Mouse (Mus musculus) kidney, embryonic 15.5 days (tissue): Measurements from ENCODE around the gene Aco2. TPM values are rescaled to one million over a fixed set of nuclear protein-coding genes. Genes with fewer than 3 reads are reported as not detected.
A peak's percentile ranks its signal among the peaks of the same experiment; 100 is the strongest.
"Not testable (repeated sequence)": the region's sequence is repeated elsewhere in the genome, so short reads cannot be mapped to it uniquely, and the experiment has no call there.

ENCODE experiments used
- ATAC-seq: fragments of 200-750 bp; cut with Nextera tagmentation; replicated peaks from 2 replicates; pipeline ENCODE4 v1.8.0; 2017; ENCODE audit warnings: moderate TSS enrichment; ENCODE audit not compliant: low FRiP score
- H3K27ac ChIP-seq: fragments of 300-500 bp; sonication (generic); 2 replicates; pipeline ENCODE4 v1.5.1; 2015; ENCODE audit warnings: mild to moderate bottlenecking, inconsistent platforms
- H3K27me3 ChIP-seq: fragments of 300-500 bp; sonication (generic); 2 replicates; pipeline ENCODE4 v1.6.1; 2015; ENCODE audit warnings: inconsistent platforms
- H3K36me3 ChIP-seq: fragments of 300-500 bp; sonication (generic); 2 replicates; pipeline ENCODE4 v1.6.1; 2015; ENCODE audit warnings: inconsistent platforms
- H3K4me1 ChIP-seq: fragments of 300-500 bp; sonication (generic); 2 replicates; pipeline ENCODE4 v1.6.1; 2015; ENCODE audit warnings: inconsistent platforms
- H3K4me2 ChIP-seq: fragments of 300-500 bp; sonication (generic); 2 replicates; pipeline ENCODE4 v1.6.1; 2015; ENCODE audit warnings: moderate library complexity, mild to moderate bottlenecking, inconsistent platforms
- H3K4me3 ChIP-seq: fragments of 300-500 bp; sonication (generic); replicated peaks from 2 replicates; pipeline ENCODE4 v1.5.1; 2015; ENCODE audit warnings: mild to moderate bottlenecking, inconsistent platforms
- H3K9ac ChIP-seq: fragments of 300-500 bp; sonication (generic); 2 replicates; pipeline ENCODE4 v1.6.1; 2015; ENCODE audit warnings: mild to moderate bottlenecking, inconsistent platforms
- H3K9me3 ChIP-seq: fragments of 300-500 bp; sonication (generic); replicated peaks from 2 replicates; pipeline ENCODE4 v1.6.1; 2016; ENCODE audit warnings: inconsistent platforms
- WGBS: fragments of 180-500 bp; shearing (Covaris S2); methylation state at CpG from one replicate; pipeline ENCODE4 v1.1.7; 2015; ENCODE audit warnings: mixed read lengths; 5-methylcytosine and 5-hydroxymethylcytosine counted together
- polyA plus RNA-seq: library from polyadenylated mRNA; unstranded; fragments of >200 nt; fragmentation: Nextera tagmentation; extraction: Ambion mirVana; gene quantifications from 2 replicates; pipeline ENCODE4 v1.2.1, GENCODE M21; 2015

Gene Aco2
- polyA plus RNA-seq, 1 experiment from 2014 or later: 224 TPM

DNA sequence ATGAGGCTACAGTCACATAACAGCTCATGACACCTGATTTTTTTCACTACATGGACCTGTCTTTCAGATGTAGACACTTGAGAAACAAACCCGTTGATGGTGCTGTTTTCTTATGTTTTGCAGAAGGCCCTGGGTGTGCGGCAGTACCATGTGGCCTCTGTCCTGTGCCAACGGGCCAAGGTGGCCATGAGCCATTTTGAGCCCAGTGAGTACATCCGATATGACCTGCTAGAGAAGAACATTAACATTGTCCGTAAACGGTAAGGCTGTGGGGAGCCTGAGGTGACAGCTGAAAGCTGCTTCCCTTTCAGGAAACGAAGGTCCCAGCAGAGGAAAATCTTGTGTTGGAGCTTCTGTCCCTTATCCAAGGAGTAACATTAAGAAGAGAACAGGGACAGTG is 17.1 kb downstream of the Aco2 start:
- WGBS: 93% methylated on average over 7 of the region's 7 CpGs
- ATAC-seq: no peak
- peaks cover 64% of the 10 kb centered on the region for H3K36me3 ChIP-seq
- no peak overlapping the region for H3K4me2 ChIP-seq
- no peak overlapping the region for H3K4me3 ChIP-seq
- no peak overlapping the region for H3K9ac ChIP-seq
- H3K27ac ChIP-seq: no peak overlapping the region
- no peaks in the 10 kb centered on the region for H3K9me3 ChIP-seq
- no peaks in the 10 kb centered on the region for H3K27me3 ChIP-seq
- H3K4me1 ChIP-seq: peaks cover 17% of the 10 kb centered on the region

DNA sequence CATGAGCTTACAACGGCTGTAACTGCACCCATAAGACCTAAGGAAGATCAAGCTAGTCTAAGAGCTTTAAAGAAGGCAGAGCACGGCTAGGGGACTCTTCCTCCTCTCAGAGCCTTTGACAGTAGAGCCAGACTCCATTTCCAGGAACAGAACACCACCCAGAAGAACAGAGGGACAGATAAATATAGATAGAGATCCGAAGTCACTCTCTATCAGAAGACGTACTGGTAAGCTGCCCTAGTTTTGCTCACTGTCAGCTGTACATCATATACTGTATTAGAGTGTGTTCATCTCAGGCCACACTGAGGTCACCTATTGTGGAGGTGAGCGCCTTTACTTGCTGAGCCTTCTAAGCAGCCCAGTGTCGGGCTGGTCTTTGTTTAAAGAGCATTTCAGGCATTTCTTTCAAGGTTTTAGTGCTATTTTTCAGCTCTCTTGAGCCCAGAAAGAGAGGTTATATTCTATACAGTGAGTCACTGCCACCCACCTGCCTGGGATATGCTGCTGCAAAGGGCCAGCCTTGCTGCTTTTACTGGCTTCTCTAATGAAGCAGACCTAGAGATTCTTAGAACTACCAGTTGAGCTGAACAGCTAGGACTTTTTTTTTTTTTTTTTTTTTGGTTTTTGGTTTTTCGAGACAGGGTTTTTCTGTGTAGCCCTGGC is 19.2 kb downstream of the Aco2 start:
- Histone ChIP-seq H3K4me2 (no peak overlapping the region), H3K27ac (no peak overlapping the region), H3K9me3 (no peaks in the 10 kb centered on the region), H3K9ac (no peak overlapping the region), H3K4me1 (peaks cover 7% of the 10 kb centered on the region; the same call in 1 of the 2 replicates), H3K36me3 (peaks cover 79% of the 10 kb centered on the region), H3K27me3 (no peaks in the 10 kb centered on the region), H3K4me3 (no peak overlapping the region)
- no peak for ATAC-seq
- 93% methylated on average over 7 of the region's 7 CpGs for WGBS

DNA sequence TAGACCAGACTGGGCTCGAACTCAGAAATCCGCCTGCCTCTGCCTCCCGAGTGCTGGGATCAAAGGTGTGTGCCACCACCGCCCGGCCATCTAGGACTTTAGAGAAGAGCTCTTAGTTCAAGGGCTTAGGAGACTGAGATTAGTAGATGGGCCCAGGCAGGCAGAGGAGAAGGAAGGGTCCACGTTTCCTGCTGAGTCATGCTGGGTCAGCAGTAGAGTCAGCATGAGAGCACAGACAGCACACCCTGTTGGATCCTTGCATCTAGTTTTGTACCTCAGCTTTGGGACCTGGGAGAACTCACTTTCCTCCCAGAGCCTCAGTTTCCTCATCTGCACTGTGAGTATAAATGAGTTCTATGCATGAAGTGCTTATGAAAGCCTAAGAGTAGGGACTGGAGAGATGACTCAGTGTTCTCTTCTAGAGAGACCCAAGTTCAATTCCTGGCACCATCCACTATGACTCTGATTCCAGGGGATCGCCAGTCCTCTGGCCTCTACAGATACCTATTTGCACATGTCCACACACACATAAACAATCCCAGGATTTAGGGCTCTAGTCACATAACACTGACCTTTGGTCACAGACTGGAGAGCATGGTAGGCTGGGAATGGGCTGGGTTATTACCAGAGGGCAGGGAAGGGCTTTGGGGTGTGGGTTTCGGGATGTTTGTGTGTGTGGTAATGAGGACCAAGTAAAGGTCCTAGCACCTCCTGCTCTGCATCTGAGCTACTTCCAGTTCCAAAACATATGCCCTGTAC is 19.9 kb downstream of the Aco2 start:
- 94% methylated on average over 8 of the region's 8 CpGs for WGBS
- Histone ChIP-seq H3K9me3 (no peaks in the 10 kb centered on the region), H3K9ac (no peak overlapping the region), H3K4me3 (no peak overlapping the region), H3K4me1 (peaks cover 5% of the 10 kb centered on the region; the same call in 1 of the 2 replicates), H3K4me2 (no peak overlapping the region), H3K27me3 (no peaks in the 10 kb centered on the region), H3K27ac (no peak overlapping the region), H3K36me3 (peaks cover 81% of the 10 kb centered on the region)
- no peak for ATAC-seq

DNA sequence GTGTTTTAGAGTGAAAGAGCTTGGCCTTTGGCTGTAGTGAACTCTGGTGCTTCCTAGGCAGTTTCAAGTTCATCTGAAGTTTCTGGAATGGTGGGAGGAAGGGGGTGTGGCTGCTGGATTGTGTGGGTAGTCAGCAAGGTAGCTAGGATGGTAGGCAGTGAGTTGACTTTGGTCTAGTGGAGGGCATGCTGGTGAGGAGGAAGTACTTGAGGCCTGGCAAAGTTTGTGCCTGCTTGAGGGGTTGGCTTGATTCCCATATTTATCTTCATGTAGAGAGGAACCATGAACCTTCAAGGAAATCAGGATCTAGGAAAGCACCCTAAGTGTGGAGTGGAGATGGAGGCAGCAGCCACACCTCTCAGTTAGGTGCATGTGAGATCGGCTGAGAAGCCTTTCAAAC is 21.9 kb downstream of the Aco2 start:
- WGBS: 91% methylated on average over 1 of the region's 1 CpGs
- H3K9me3 ChIP-seq: no peaks in the 10 kb centered on the region
- H3K4me3 ChIP-seq: no peak overlapping the region
- H3K4me2 ChIP-seq: no peak overlapping the region
- peaks cover 14% of the 10 kb centered on the region; the same call in 1 of the 2 replicates for H3K4me1 ChIP-seq
- ATAC-seq: no peak
- no peak overlapping the region for H3K27ac ChIP-seq
- H3K36me3 ChIP-seq: peaks cover 94% of the 10 kb centered on the region
- no peaks in the 10 kb centered on the region for H3K27me3 ChIP-seq
- no peak overlapping the region for H3K9ac ChIP-seq

DNA sequence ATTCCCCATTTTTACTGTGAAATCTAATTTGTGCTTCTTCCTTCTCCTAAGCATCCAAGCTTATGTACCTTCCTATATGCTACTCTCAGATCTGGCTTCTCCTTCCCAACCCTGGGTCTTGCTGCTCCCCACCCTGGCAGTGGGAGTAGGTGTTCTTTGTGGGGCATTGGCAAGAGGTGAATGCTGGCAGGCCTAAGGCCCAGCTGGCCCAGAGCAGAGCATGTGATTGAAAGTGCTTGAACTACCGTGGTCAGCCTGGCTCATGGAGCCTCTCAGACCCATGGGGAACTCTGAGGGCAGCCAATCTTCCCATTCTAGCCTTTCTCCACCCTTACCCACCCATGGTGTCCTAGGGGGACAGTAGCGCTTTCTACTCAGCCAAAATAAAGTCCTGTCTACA is 24.3 kb downstream of the Aco2 start:
- Histone ChIP-seq H3K9ac (no peak overlapping the region), H3K9me3 (no peaks in the 10 kb centered on the region), H3K4me2 (no peak overlapping the region), H3K4me3 (no peak overlapping the region), H3K27me3 (no peaks in the 10 kb centered on the region), H3K4me1 (0 out of 2 replicates have a peak, but pooled peaks cover 14% of the 10 kb centered on the region), H3K27ac (0 out of 2 replicates have a peak overlapping the region, but pooled peaks have one; percentile 11), H3K36me3 (peaks cover 94% of the 10 kb centered on the region)
- 90% methylated on average over 2 of the region's 2 CpGs for WGBS
- ATAC-seq: no peak

DNA sequence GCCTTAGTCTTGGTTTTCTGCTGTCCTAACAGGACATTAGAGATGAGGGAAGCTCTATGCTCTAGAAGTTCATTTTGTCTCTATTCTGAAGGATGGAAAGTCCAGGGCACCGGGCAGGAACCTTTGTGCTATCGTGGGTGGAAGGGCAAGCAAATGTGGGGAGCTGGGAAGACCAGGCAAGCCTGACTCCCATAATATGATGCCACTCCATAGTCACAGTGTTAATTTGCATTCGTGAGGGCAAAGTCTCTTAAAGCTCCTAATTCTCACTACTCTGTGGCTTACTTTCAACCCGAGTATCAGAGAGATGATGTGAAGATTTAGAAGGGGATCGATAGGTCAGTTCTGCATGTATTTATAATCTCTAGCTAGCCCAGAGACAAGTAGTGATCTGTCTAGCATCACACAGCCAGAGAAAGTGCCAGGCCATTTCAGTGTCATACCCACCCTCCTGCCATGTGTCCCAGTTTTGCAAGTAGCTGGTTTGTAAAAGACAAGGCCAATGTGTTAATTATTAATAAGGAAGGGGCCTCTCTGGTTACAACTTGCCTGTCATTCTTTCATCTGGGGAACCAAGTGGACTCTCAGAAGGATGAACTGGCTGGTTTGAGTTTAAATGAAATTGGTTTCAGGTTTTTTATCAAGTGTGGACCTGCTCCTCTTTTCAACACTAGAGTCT is 25.6 kb downstream of the Aco2 start:
- H3K27ac ChIP-seq: peak overlapping the region; percentile 66
- H3K4me2 ChIP-seq: no peak overlapping the region
- WGBS: 84% methylated on average over 5 of the region's 5 CpGs
- ATAC-seq: 0 out of 2 replicates have a peak, but pooled peaks have one; percentile 9
- peaks cover 94% of the 10 kb centered on the region for H3K36me3 ChIP-seq
- 0 out of 2 replicates have a peak, but pooled peaks cover 14% of the 10 kb centered on the region for H3K4me1 ChIP-seq
- no peaks in the 10 kb centered on the region for H3K9me3 ChIP-seq
- H3K27me3 ChIP-seq: no peaks in the 10 kb centered on the region
- H3K4me3 ChIP-seq: no peak overlapping the region
- no peak overlapping the region for H3K9ac ChIP-seq

DNA sequence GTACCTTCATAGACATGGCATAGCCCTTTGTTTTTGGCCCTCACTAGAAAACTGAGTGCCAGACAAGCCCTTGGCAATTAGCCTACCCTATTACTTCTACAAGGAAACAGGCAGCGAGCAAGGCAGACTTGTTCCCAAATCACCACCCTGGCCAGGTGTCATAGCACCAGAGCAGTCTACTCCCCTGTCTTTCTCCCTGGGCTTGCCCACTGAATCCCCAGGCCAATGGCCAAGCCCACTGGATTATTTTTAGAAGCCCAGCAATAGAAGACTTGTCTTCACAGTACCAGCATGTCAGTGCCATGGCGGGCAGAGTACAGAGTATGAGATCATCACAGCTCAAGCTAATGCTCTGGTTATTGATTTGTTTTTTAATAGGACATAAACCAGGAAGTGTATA is 26.6 kb downstream of the Aco2 start:
- Histone ChIP-seq H3K9me3 (no peaks in the 10 kb centered on the region), H3K4me2 (no peak overlapping the region), H3K4me1 (0 out of 2 replicates have a peak, but pooled peaks cover 14% of the 10 kb centered on the region), H3K27ac (peak overlapping the region; percentile 66), H3K9ac (no peak overlapping the region), H3K4me3 (no peak overlapping the region), H3K36me3 (peaks cover 95% of the 10 kb centered on the region), H3K27me3 (no peaks in the 10 kb centered on the region)
- no peak for ATAC-seq
- 90% methylated on average over 2 of the region's 2 CpGs for WGBS

DNA sequence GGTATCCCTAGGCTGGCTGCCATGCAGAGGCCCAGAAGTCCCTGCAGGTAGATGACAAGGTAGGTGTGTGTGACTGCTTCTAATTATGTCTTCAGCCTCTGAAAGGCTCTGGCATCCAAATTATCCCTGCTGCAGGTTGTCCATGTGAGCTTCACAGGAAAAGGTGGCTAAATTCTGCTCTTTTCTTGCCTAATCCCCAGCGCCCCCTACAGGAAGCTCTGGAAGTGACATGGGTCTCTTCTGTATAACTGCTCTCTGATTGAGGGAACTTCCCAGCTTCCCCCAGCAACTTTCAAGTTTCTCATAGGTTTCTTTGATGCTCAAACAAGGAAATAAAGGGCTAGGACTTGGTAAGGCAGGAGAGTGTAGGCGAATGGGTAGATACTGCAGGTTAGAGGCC is 32.8 kb downstream of the Aco2 start:
- Histone ChIP-seq H3K4me1 (no peaks in the 10 kb centered on the region), H3K9ac (no peak overlapping the region), H3K4me3 (no peak overlapping the region), H3K27ac (no peak overlapping the region), H3K27me3 (no peaks in the 10 kb centered on the region), H3K4me2 (no peak overlapping the region), H3K9me3 (no peaks in the 10 kb centered on the region), H3K36me3 (peaks cover 100% of the 10 kb centered on the region)
- no peak for ATAC-seq
- 46% methylated on average over 2 of the region's 2 CpGs for WGBS

DNA sequence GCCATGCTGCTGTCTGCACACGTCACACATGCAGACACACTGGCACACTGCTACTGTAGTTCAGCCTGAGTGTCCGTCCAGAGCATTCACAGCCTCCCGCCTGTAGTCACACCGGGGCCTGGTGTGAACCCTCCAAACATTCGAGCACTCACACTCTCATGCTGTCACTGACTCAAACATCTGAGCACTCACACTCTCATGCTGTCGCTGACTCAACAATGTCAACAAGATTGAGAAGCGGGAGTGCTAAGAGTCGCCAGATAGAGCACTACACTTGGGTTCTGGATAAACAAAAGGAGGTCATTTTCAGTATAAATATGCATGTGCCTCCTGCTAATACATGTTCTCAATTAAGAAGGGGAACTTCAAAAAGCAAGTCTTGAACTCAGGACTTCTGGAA is 35.8 kb downstream of the Aco2 start:
- H3K27me3 ChIP-seq: no peaks in the 10 kb centered on the region
- no peaks in the 10 kb centered on the region for H3K9me3 ChIP-seq
- H3K36me3 ChIP-seq: peaks cover 100% of the 10 kb centered on the region
- no peaks in the 10 kb centered on the region for H3K4me1 ChIP-seq
- WGBS: 90% methylated on average over 8 of the region's 8 CpGs
- no peak for ATAC-seq
- no peak overlapping the region for H3K27ac ChIP-seq
- H3K9ac ChIP-seq: no peak overlapping the region
- H3K4me3 ChIP-seq: no peak overlapping the region
- no peak overlapping the region for H3K4me2 ChIP-seq

DNA sequence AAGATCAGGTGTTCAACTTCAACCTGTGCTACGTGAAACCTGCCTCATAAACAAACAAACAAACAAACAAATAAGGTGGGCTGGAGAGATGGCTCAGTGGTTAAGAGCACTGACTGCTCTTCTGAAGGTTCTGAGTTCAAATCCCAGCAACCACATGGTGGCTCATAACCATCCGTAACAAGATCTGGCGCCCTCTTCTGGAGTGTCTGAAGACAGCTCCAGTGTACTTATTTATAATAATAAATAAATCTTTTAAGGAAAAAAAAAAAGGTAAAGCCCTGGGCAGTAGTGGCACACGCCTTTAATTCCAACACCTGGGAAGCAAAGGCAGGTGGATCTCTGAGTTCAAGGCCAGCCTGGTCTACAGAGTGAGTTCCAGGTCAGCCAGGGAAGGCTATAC is 36.7 kb downstream of the Aco2 start:
- not testable (repeated sequence) for H3K4me2 ChIP-seq, H3K27me3 ChIP-seq, ATAC-seq, H3K4me1 ChIP-seq, H3K9ac ChIP-seq, H3K9me3 ChIP-seq, H3K27ac ChIP-seq, H3K4me3 ChIP-seq
- WGBS: 87% methylated on average over 4 of the region's 4 CpGs
- peaks cover 100% of the 10 kb centered on the region for H3K36me3 ChIP-seq

DNA sequence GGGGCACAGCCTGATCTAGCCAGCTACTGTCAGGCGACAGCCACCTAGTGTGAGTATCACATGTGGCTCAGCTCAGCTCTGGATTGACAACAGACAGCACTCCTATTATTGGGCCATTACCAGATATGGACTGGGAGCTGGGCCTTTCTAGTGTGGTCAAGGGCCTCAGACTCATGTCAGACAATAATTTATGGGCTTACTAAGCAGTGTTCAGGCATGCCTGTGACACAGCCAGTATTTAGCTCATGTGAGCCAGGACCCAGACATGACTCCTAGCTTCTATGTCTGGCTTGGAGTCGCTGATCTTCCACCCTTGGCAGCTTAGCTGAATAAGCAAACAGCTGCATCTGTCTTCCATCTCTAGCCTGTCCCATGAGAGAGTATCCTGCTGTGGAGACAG is 40.4 kb downstream of the Aco2 start:
- peaks cover 98% of the 10 kb centered on the region for H3K36me3 ChIP-seq
- 0 out of 2 replicates have a peak, but pooled peaks cover 5% of the 10 kb centered on the region for H3K4me1 ChIP-seq
- H3K4me3 ChIP-seq: no peak overlapping the region
- H3K9me3 ChIP-seq: no peaks in the 10 kb centered on the region
- WGBS: 76% methylated on average over 2 of the region's 2 CpGs
- ATAC-seq: 0 out of 2 replicates have a peak, but pooled peaks have one; percentile 40
- no peaks in the 10 kb centered on the region for H3K27me3 ChIP-seq
- H3K9ac ChIP-seq: no peak overlapping the region
- H3K27ac ChIP-seq: no peak overlapping the region
- H3K4me2 ChIP-seq: no peak overlapping the region

DNA sequence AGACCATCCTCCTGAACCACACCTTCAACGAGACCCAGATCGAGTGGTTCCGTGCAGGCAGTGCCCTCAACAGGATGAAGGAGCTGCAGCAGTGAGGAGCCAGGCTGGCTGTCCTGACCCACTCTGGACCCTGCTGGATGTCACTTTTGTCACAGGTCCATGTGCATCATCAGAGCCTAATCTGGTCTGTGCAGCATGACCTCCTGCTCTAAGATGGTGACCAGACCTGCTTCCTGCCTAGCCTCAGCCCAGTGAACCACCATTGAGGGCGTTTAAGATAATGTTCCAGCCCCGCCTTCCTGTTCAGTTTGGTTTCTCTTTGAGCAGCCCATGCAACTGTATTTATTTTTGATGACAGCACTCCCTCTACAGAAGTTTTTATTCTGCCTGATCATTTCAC is 42.6 kb downstream of the Aco2 start:
- peaks cover 84% of the 10 kb centered on the region for H3K36me3 ChIP-seq
- H3K4me1 ChIP-seq: 0 out of 2 replicates have a peak, but pooled peaks cover 5% of the 10 kb centered on the region
- no peak overlapping the region for H3K4me2 ChIP-seq
- no peak for ATAC-seq
- H3K9ac ChIP-seq: no peak overlapping the region
- no peak overlapping the region for H3K4me3 ChIP-seq
- 85% methylated on average over 5 of the region's 5 CpGs for WGBS
- H3K9me3 ChIP-seq: no peaks in the 10 kb centered on the region
- no peaks in the 10 kb centered on the region for H3K27me3 ChIP-seq
- H3K27ac ChIP-seq: no peak overlapping the region
